ENCODE assay signal across 9 mouse cellular contexts in the genomic region with DNA sequence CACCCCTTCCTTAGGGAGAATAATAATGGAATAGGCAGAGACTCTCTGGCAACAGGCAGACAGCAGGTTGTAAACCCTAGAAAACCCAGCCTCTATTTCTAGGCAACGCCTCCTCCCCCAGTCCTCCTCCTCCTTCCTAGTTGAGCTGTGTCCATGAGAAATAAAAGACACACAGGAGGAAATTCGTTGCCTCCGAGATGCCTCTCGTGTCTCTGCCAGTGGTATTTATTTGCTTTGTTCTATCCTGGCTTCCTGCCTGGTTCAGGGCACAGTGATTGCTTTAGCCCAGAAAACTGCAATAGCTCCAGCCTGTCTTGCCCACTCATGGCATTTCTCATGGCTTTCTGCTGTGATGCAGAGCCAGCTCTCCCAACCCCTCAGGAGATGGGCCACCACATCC. TPM values are rescaled to one million over a fixed set of nuclear protein-coding genes. Genes with fewer than 3 reads are reported as not detected.
A peak's percentile ranks its signal among the peaks of the same experiment; 100 is the strongest.
DNase-seq lines count a peak whose midpoint lies in the region; ATAC-seq and TF ChIP-seq lines count a peak whose summit lies in the region.
"Had no signal": no experiment of that assay in that cellular context is flagged by ENCODE, and none has a peak within 500 bp of the region (broad histone marks: within the 10 kb centered on the region; RNA-seq: fewer than 3 reads in every experiment).

No protein-coding gene starts in this region.

- no peak overlapping the region for H3K9ac ChIP-seq in kidney, embryonic 14.5 days (ENCODE audit: low read depth, low read length)
- no peak overlapping the region for H3K9ac ChIP-seq in forebrain, embryonic 16.5 days (replicated peaks; ENCODE audit: low read depth, low read length)
- H3K9ac ChIP-seq: liver, embryonic 14.5 days had no signal

- H3K27me3 ChIP-seq in kidney, embryonic 14.5 days (ENCODE audit: control insufficient read depth, insufficient read depth, low read length) = no peaks in the 10 kb centered on the region
- H3K27me3 ChIP-seq in forebrain, embryonic 16.5 days (replicated peaks; ENCODE audit: control insufficient read depth, insufficient read depth, low read length) = no peaks in the 10 kb centered on the region

- no peak overlapping the region for H3K4me2 ChIP-seq in kidney, embryonic 14.5 days (replicated peaks; ENCODE audit: low read depth, low read length)
- no peak overlapping the region for H3K4me2 ChIP-seq in forebrain, embryonic 16.5 days (ENCODE audit: low read length)

- H3K4me1 ChIP-seq in kidney, embryonic 14.5 days (ENCODE audit: control insufficient read depth, insufficient read depth, low read length) = 0 out of 2 replicates have a peak, but pooled peaks cover 10% of the 10 kb centered on the region
- H3K4me1 ChIP-seq in forebrain, embryonic 16.5 days (replicated peaks; ENCODE audit: control insufficient read depth, insufficient read depth, low read length) = peaks cover 19% of the 10 kb centered on the region

- no peak overlapping the region for H3K4me3 ChIP-seq in kidney, embryonic 14.5 days (ENCODE audit: low read length)
- no peak overlapping the region for H3K4me3 ChIP-seq in forebrain, embryonic 16.5 days (replicated peaks; ENCODE audit: low read length)

- no peak for TF ChIP-seq POLR2A in brain, embryonic 14.5 days (IDR thresholded peaks at IDR 0.05; ENCODE audit: borderline replicate concordance, extremely low read depth, insufficient read depth, insufficient read length, poor library complexity, severe bottlenecking)

- DNase-seq in kidney, postnatal 36 days = no peak
- peak; percentile 89 for DNase-seq in brain, embryonic 14.5 days (ENCODE audit: low read depth)
- DNase-seq in left cerebral cortex, adult 8-10 months (ENCODE audit: low spot score in 2 of 2) = peak; percentile 21 to 78
- no peak for DNase-seq in urinary bladder, adult 18-20 months (ENCODE audit: low spot score in 2 of 2)

- H3K9me3 ChIP-seq in kidney, embryonic 14.5 days (ENCODE audit: control insufficient read depth, low read length) = no peaks in the 10 kb centered on the region
- no peaks in the 10 kb centered on the region for H3K9me3 ChIP-seq in forebrain, embryonic 16.5 days (ENCODE audit: control insufficient read depth, low read length)

- no peak for TF ChIP-seq CTCF in brain, embryonic 14.5 days (IDR thresholded peaks at IDR 0.05; ENCODE audit: borderline replicate concordance, extremely low read depth, insufficient read depth, insufficient read length)

- WGBS in kidney, embryonic 14.5 days = 12% methylated on average over 4 of the region's 4 CpGs
- WGBS in forebrain, embryonic 16.5 days = 13% methylated on average over 4 of the region's 4 CpGs

- 0 out of 2 replicates have a peak, but pooled peaks have one; percentile 28 for ATAC-seq in kidney, embryonic 14.5 days (ENCODE audit: low FRiP score, low TSS enrichment)
- peak; percentile 75 for ATAC-seq in forebrain, embryonic 16.5 days
- ATAC-seq in CD4-positive, CD25-positive, alpha-beta regulatory T cell, adult 4 months = no peak
- ATAC-seq in erythroblast, adult 5-6 weeks (replicated peaks; ENCODE audit: low FRiP score, poor library complexity, severe bottlenecking) = no peak

- no peaks in the 10 kb centered on the region for H3K36me3 ChIP-seq in kidney, embryonic 14.5 days (ENCODE audit: control insufficient read depth, insufficient read depth, low read length)
- H3K36me3 ChIP-seq in forebrain, embryonic 16.5 days (ENCODE audit: control insufficient read depth, insufficient read depth) = no peaks in the 10 kb centered on the region

- no peak overlapping the region; the same call in 1 of the 2 replicates for H3K27ac ChIP-seq in kidney, embryonic 14.5 days (ENCODE audit: low read depth, low read length)
- no peak overlapping the region; the same call in 1 of the 2 replicates for H3K27ac ChIP-seq in forebrain, embryonic 16.5 days (ENCODE audit: low read length)
- H3K27ac ChIP-seq: liver, embryonic 14.5 days had no signal

RNA-seq across cellular contexts. Expression of a gene that starts 43.8 kb away (rescaled TPM):
- 11.4 and 17.0 TPM in 2 replicates for polyA plus RNA-seq in kidney, embryonic 14.5 days (2014; fragmentation: Nextera tagmentation; extraction: Ambion mirVana)
- polyA plus RNA-seq in brain, embryonic 14.5 days (2012; rRNA removed) = 7.5 and 8.5 TPM in 2 replicates
- 5.2 and 5.3 TPM in 2 replicates for polyA plus RNA-seq in forebrain, embryonic 16.5 days (2015; fragmentation: Nextera tagmentation; extraction: Ambion mirVana)
- 10 to 100 TPM; 31.7 to 34.6 (median 33.9) TPM for total RNA-seq in left cerebral cortex, adult 8-10 months (2022)
- 10 to 100 TPM; 37.2 to 48.1 TPM for polyA plus RNA-seq in CD4-positive, CD25-positive, alpha-beta regulatory T cell, adult 4 months (2017; shearing (Covaris generic))
- total RNA-seq in erythroblast, adult 5-6 weeks (2015; ENCODE audit: low replicate concordance) = 0.77 and 5.6 TPM in 2 replicates
- total RNA-seq in erythroblast, adult 5-6 weeks (2017; ENCODE audit: low replicate concordance) = 2.2 and 2.5 TPM in 2 replicates

Comparison
In these comparisons a context has a peak if more than half of its experiments do, and no peak if none do; other contexts are left out.
1. ATAC-seq: peak in kidney, embryonic 14.5 days (single experiment) and forebrain, embryonic 16.5 days (single experiment); none in CD4-positive, CD25-positive, alpha-beta regulatory T cell, adult 4 months (single experiment) and erythroblast, adult 5-6 weeks (single experiment).
2. DNase-seq: peak in brain, embryonic 14.5 days (single experiment) and left cerebral cortex, adult 8-10 months (2 of 2); none in kidney, postnatal 36 days (0 of 2) and urinary bladder, adult 18-20 months (0 of 2).